23 mouse cellular contexts compared by ENCODE assay signal in genomic region chr19:37927911-37928310, GRCm38 (mm10).
"Had no signal": no experiment of that assay in that cellular context is flagged by ENCODE, and none has a peak within 500 bp of the region (broad histone marks: within the 10 kb centered on the region; RNA-seq: fewer than 3 reads in every experiment).

No protein-coding gene starts in this region.

- DNase-seq: liver; lung, adult 18-20 months; lung, postnatal 10 days; lung, postnatal 36 days; right cerebral cortex, adult 18-20 months; right cerebral cortex, postnatal 14 days; spleen, adult 18-20 months; thymus, postnatal 25 days had no signal

- ATAC-seq: hindbrain, postnatal 0 days; inflammation-experienced regulatory T-cells, adult 6 months; intestine, embryonic 16.5 days; liver, embryonic 12.5 days; midbrain, embryonic 15.5 days had no signal

- H3K4me2 ChIP-seq: hindbrain, embryonic 14.5 days; limb, embryonic 13.5 days; liver, embryonic 12.5 days; liver, embryonic 15.5 days; lung, embryonic 15.5 days; midbrain, embryonic 12.5 days; midbrain, embryonic 15.5 days; neural tube, embryonic 12.5 days; neural tube, embryonic 15.5 days; stomach, embryonic 15.5 days had no signal

- H3K4me3 ChIP-seq: limb, embryonic 10.5 days; limb, embryonic 13.5 days; liver, embryonic 12.5 days; liver, embryonic 15.5 days; lung, embryonic 15.5 days; megakaryocyte, embryonic 14.5 days; midbrain, embryonic 12.5 days; midbrain, embryonic 15.5 days; neural tube, embryonic 12.5 days; neural tube, embryonic 15.5 days; stomach, embryonic 15.5 days had no signal

- H3K9ac ChIP-seq: hindbrain, embryonic 14.5 days; limb, embryonic 13.5 days; liver, embryonic 12.5 days; liver, embryonic 15.5 days; lung, embryonic 15.5 days; midbrain, embryonic 12.5 days; midbrain, embryonic 15.5 days; neural tube, embryonic 12.5 days; neural tube, embryonic 15.5 days; stomach, embryonic 15.5 days had no signal

- H3K9me3 ChIP-seq: limb, embryonic 10.5 days; limb, embryonic 13.5 days; liver, embryonic 12.5 days; liver, embryonic 15.5 days; lung, embryonic 15.5 days; midbrain, embryonic 12.5 days; midbrain, embryonic 15.5 days; neural tube, embryonic 12.5 days; neural tube, embryonic 15.5 days; stomach, embryonic 15.5 days had no signal

- H3K4me1 ChIP-seq: limb, embryonic 10.5 days; limb, embryonic 13.5 days; liver, embryonic 12.5 days; liver, embryonic 15.5 days; lung, embryonic 15.5 days; megakaryocyte, embryonic 14.5 days; midbrain, embryonic 12.5 days; midbrain, embryonic 15.5 days; neural tube, embryonic 12.5 days; neural tube, embryonic 15.5 days; stomach, embryonic 15.5 days had no signal

- H3K27ac ChIP-seq: hindbrain, embryonic 14.5 days; hindbrain, postnatal 0 days; limb, embryonic 10.5 days; limb, embryonic 13.5 days; liver, embryonic 12.5 days; liver, embryonic 15.5 days; lung, embryonic 15.5 days; midbrain, embryonic 12.5 days; midbrain, embryonic 15.5 days; neural tube, embryonic 12.5 days; neural tube, embryonic 15.5 days; stomach, embryonic 15.5 days had no signal

- H3K36me3 ChIP-seq: limb, embryonic 10.5 days; limb, embryonic 13.5 days; liver, embryonic 12.5 days; liver, embryonic 15.5 days; midbrain, embryonic 12.5 days; midbrain, embryonic 15.5 days; neural tube, embryonic 12.5 days; neural tube, embryonic 15.5 days; stomach, embryonic 15.5 days had no signal

- H3K27me3 ChIP-seq: limb, embryonic 13.5 days; liver, embryonic 12.5 days; liver, embryonic 15.5 days; lung, embryonic 15.5 days; midbrain, embryonic 12.5 days; midbrain, embryonic 15.5 days; neural tube, embryonic 12.5 days; neural tube, embryonic 15.5 days; stomach, embryonic 15.5 days had no signal
